Mouse (Mus musculus): ENCODE measurements at regions not wholly inside any gene's neighbourhood (a gene's known extent, or its start where the extent isn't known, plus 50 kb on each side); places are given as distances from the start of the nearest gene placed in this dataset.

DNA sequence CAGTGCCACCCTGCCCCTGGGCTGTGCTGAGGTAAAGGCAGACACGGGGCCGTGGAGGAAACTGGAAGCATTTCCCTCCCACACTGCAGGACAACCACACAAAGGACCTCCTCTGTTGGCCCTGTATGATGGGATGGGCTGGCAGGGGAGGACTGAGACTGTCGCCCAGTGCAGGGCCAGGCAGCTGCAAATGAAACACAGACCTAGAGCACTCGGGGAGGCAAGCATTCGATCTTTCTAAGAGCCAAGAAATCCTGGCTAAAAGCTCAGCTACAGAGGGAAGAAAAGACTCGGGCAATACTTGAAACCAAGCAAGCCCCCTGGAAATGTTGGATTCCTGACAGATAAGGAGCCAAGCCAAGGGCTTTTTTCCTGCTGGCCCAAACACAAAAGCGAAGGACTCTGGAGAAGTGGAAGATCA lies 82.5 kb upstream of the Sertad2 start:
- no peak for DNase-seq (ENCODE audit: low read depth, low spot score)

- no peak for DNase-seq (ENCODE audit: low read depth, low spot score)
These were observed 81.0 kb upstream of the Sertad2 start for GRCm38 (mm10) chr11:20462076-20462475.

DNA sequence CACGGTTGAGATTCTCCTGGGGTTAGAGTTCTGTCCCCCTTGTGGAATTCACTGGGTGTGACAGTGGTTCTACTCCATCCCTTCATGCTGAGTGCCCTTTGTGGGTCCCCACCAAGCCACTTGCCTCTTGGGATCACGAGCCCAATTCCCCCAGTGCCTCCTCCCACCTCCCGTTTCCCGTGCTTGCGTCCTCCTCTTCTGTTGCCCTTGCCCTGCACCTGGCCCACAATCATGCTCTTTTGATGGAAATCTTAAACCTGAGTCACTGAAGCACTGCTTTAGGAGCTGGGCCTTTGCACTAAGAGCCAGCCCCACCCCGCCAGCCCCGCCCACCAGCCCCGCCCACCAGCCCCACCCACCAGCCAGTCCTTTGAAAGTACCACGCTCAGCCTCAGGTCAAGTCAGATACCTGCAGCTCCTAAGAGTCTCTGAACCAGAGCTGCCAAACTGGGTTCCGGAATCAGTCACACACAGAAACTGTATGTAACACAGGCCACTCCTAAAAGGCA lies 79.8 kb upstream of the Sertad2 start:
- peak; percentile 70 for DNase-seq (ENCODE audit: low read depth, low spot score)

DNA sequence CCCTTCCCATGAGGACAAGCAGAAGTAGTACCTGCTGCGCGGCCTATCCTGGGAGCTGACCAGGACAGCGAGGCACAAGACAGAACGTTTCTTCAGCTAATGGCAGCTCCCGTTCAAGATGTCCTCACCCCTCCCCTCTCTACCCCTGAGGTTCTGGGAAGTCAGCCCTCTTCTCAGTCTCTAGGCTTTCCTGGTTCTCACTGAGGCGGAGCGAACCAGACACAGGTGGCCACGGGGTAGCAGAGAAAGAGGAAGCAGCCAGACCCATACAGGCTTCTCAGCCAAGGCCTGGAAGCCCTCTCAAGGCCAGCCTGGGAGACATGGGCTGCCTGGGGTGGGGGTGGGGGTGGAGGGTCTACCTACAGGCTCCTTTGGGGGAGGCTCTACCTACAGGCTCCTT lies 78.5 kb upstream of the Sertad2 start:
- DNase-seq (ENCODE audit: low read depth, low spot score) = no peak

- DNase-seq (ENCODE audit: low read depth, low spot score) = peak; percentile 92
These were observed 76.5 kb upstream of the Sertad2 start for GRCm38 (mm10) chr11:20466591-20466990.

DNA sequence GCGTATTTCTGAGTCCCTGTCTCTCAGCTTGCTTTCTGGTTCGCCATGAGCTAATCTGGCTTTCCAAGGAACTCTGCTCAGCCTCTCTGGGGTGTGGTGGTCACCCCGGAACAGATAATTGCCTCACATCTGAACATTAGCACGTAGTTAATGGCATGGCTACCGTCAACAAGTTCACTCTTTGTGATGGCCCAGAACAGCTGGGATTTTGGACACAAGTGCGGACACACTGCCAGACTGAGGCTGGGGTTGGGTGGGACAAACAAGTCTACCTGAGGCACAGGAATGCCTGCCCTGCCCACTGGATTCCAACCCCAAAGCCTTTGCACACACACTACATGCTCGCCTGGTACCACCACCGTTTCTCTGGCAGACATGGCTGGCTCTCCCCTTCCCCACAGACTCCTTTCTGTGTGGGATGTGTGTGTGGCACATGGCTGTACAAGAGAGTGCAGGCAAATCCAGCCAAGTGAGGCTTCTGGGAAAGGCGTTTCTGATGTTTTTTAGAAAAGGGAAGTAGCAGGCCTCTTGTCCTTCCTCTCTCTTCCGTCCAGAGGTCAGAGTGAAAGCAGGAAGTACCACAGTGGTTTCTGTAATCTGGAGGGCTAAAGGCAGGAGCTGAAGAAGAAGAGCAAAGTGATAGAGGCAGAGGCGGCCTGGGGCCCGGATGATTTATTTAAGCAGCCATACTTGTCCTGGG lies 74.6 kb upstream of the Sertad2 start:
- no peak for DNase-seq (ENCODE audit: low read depth, low spot score)

- DNase-seq (ENCODE audit: low read depth, low spot score) = no peak
These were observed 73.7 kb upstream of the Sertad2 start for GRCm38 (mm10) chr11:20469368-20469767.

- peak; percentile 70 for DNase-seq (ENCODE audit: low read depth, low spot score)
These were observed 72.7 kb upstream of the Sertad2 start for GRCm38 (mm10) chr11:20470396-20470795.

GRCm38 (mm10) chr11:20472336-20472735 lies 70.7 kb upstream of the Sertad2 start:
- no peak for DNase-seq (ENCODE audit: low read depth, low spot score)

- DNase-seq (ENCODE audit: low read depth, low spot score) = peak; percentile 73
These were observed 67.4 kb upstream of the Sertad2 start for GRCm38 (mm10) chr11:20475629-20476028.

- DNase-seq (ENCODE audit: low read depth, low spot score) = no peak
These were observed 66.6 kb upstream of the Sertad2 start for GRCm38 (mm10) chr11:20476494-20476893.

- peak; percentile 99 for DNase-seq (ENCODE audit: low read depth, low spot score)
These were observed 65.6 kb upstream of the Sertad2 start for GRCm38 (mm10) chr11:20477183-20478037.

DNA sequence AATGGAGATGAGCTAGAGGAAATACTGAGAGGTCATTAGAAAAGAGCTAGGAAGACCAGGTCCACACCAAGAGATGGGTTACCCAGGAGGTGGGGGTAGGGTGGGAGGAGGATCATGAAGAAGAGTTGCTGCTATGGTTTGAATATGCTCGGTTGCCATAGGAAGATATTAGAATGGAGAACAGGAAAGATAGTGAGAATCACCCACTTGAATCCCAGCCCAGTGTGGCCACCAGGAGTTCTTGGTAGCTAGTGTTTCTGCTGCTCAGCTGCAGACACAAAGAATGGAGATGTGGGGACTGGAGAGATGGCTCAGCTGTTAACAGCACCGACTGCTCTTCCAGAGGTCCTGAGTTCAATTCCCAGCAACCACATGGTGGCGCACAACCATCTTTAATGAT lies 62.4 kb upstream of the Sertad2 start:
- no peak for DNase-seq (ENCODE audit: low read depth, low spot score)

GRCm38 (mm10) chr11:20485371-20485770 lies 57.7 kb upstream of the Sertad2 start:
- DNase-seq (ENCODE audit: low read depth, low spot score) = no peak

Measured in R1 (cell line).